Mouse (Mus musculus): ENCODE measurements around the gene Nrarp. TPM values are rescaled to one million over a fixed set of nuclear protein-coding genes. Genes with fewer than 3 reads are reported as not detected.

Gene Nrarp
- polyA plus RNA-seq, 1 experiment from 2014 or later, result 13.6 TPM

GRCm38 (mm10) chr2:25218445-25218844, 37.9 kb downstream of the Nrarp start, which contains the start of gene Fam166a:
Fam166a (plus strand) TSS chr2:25218745.
- no peak within 1 kb of the TSS for H3K4me3 ChIP-seq (ENCODE audit: low read length)
- no peak within 1 kb of the TSS for H3K9ac ChIP-seq (ENCODE audit: low read depth, low read length)
- peaks cover 4% of the 10 kb centered on the region for H3K4me1 ChIP-seq (ENCODE audit: control insufficient read depth, insufficient read depth, low read depth, low read length)
- 0 out of 2 replicates have a peak, but pooled peaks cover 2% of the 10 kb centered on the region for H3K27me3 ChIP-seq (replicated peaks; ENCODE audit: control insufficient read depth, insufficient read depth, low read length)
- no peak within 1 kb of the TSS for H3K27ac ChIP-seq (ENCODE audit: low read depth, low read length)
- no peak for ATAC-seq
- H3K9me3 ChIP-seq (ENCODE audit: control insufficient read depth, low read length), result no peaks in the 10 kb centered on the region
- no peak within 1 kb of the TSS for H3K4me2 ChIP-seq (ENCODE audit: low read length)
- H3K36me3 ChIP-seq (ENCODE audit: control insufficient read depth, insufficient read depth, low read length), result peaks cover 3% of the 10 kb centered on the region; the same call in 1 of the 2 replicates

GRCm38 (mm10) chr2:25221331-25221772, 40.8 kb downstream of the Nrarp start:
- Histone ChIP-seq H3K27ac (ENCODE audit: low read depth, low read length) (no peak overlapping the region), H3K27me3 (replicated peaks; ENCODE audit: control insufficient read depth, insufficient read depth, low read length) (no peaks in the 10 kb centered on the region), H3K4me3 (ENCODE audit: low read length) (no peak overlapping the region), H3K4me2 (ENCODE audit: low read length) (no peak overlapping the region), H3K9me3 (ENCODE audit: control insufficient read depth, low read length) (no peaks in the 10 kb centered on the region), H3K4me1 (ENCODE audit: control insufficient read depth, insufficient read depth, low read depth, low read length) (peaks cover 11% of the 10 kb centered on the region), H3K36me3 (ENCODE audit: control insufficient read depth, insufficient read depth, low read length) (peaks cover 3% of the 10 kb centered on the region; the same call in 1 of the 2 replicates), H3K9ac (ENCODE audit: low read depth, low read length) (no peak overlapping the region)
- 75% methylated on average over 5 of the region's 5 CpGs for WGBS
- ATAC-seq, result no peak

- peak overlapping the region; percentile 91 for H3K4me3 ChIP-seq (ENCODE audit: low read length)
- H3K9me3 ChIP-seq (ENCODE audit: control insufficient read depth, low read length), result no peaks in the 10 kb centered on the region
- no peaks in the 10 kb centered on the region for H3K27me3 ChIP-seq (replicated peaks; ENCODE audit: control insufficient read depth, insufficient read depth, low read length)
- 3% methylated on average over 46 of the region's 53 CpGs for WGBS
- H3K9ac ChIP-seq (ENCODE audit: low read depth, low read length), result peak overlapping the region; percentile 92
- no peak for ATAC-seq
- peak overlapping the region; percentile 92 for H3K27ac ChIP-seq (ENCODE audit: low read depth, low read length)
- H3K4me1 ChIP-seq (ENCODE audit: control insufficient read depth, insufficient read depth, low read depth, low read length), result peaks cover 13% of the 10 kb centered on the region
- peak overlapping the region; percentile 94 for H3K4me2 ChIP-seq (ENCODE audit: low read length)
- H3K36me3 ChIP-seq (ENCODE audit: control insufficient read depth, insufficient read depth, low read length), result peaks cover 3% of the 10 kb centered on the region; the same call in 1 of the 2 replicates
Observed at GRCm38 (mm10) chr2:25223681-25224491, 43.3 kb downstream of the Nrarp start.

GRCm38 (mm10) chr2:25224492-25224765, 43.9 kb downstream of the Nrarp start, which contains the start of gene Tubb4b:
Tubb4b (minus strand) TSS chr2:25224702.
- ATAC-seq, result no peak
- no peaks in the 10 kb centered on the region for H3K9me3 ChIP-seq (ENCODE audit: control insufficient read depth, low read length)
- peaks cover 3% of the 10 kb centered on the region; the same call in 1 of the 2 replicates for H3K36me3 ChIP-seq (ENCODE audit: control insufficient read depth, insufficient read depth, low read length)
- peak within 1 kb of the TSS; percentile 94 for H3K4me2 ChIP-seq (ENCODE audit: low read length)
- no peaks in the 10 kb centered on the region for H3K27me3 ChIP-seq (replicated peaks; ENCODE audit: control insufficient read depth, insufficient read depth, low read length)
- peaks cover 14% of the 10 kb centered on the region for H3K4me1 ChIP-seq (ENCODE audit: control insufficient read depth, insufficient read depth, low read depth, low read length)
- WGBS, result under 1% methylated on average over 17 of the region's 17 CpGs
- peak within 1 kb of the TSS; percentile 92 for H3K9ac ChIP-seq (ENCODE audit: low read depth, low read length)
- H3K27ac ChIP-seq (ENCODE audit: low read depth, low read length), result peak within 1 kb of the TSS; percentile 98
- H3K4me3 ChIP-seq (ENCODE audit: low read length), result peak within 1 kb of the TSS; percentile 91

DNA sequence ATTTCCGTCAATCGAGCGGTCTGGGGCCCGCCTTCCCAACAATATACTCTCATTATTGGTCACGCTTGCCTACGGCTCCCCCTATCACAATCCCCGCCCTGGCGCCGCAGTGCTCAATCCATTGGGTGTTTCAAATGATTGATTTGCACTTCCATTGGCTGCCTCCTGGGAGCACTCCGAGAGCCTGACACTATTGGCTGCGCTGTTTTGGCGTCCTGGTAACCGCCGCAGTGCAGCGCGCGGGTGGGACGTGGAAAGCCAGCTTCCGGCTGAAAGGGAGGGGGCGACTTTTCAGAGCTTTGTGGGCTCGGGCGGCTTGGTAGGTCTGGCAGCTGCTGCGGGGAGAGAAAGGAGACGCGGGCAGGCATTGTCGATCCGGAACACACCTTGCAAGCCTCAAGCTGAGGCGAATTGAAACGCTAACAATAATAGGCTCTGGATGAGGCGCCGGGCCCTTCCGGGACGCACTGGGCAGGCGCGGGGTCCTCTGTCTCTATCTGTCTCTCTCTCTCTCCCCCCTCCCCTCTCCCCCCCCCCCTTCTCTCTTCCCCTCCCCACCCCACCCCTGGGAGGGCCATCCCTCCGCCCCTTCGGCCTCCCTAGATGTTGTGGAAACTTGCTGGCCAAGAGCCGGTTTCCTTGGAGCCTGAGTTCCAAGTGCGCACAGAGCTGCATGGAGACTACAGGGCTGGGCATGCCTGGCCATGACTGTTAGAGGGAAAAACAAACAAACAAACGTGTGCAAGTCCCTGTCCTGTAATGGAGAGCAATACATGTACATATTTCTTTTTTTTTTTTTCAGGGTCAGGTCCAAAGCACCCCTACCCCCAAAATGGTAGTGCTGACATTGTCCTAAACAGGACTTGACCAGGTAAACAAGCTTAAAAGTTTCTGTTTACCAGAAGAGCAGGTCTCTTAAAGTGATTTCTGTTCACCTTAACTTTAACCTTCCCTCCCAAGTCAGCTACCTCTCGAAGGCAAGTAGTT, 44.5 kb downstream of the Nrarp start:
- H3K27me3 ChIP-seq (replicated peaks; ENCODE audit: control insufficient read depth, insufficient read depth, low read length), result no peaks in the 10 kb centered on the region
- WGBS, result 2% methylated on average over 34 of the region's 41 CpGs
- peak overlapping the region; percentile 56 for H3K4me2 ChIP-seq (ENCODE audit: low read length)
- H3K36me3 ChIP-seq (ENCODE audit: control insufficient read depth, insufficient read depth, low read length), result peaks cover 3% of the 10 kb centered on the region; the same call in 1 of the 2 replicates
- peaks cover 14% of the 10 kb centered on the region for H3K4me1 ChIP-seq (ENCODE audit: control insufficient read depth, insufficient read depth, low read depth, low read length)
- peak; percentile 98 for ATAC-seq
- H3K4me3 ChIP-seq (ENCODE audit: low read length), result peak overlapping the region; percentile 57
- H3K27ac ChIP-seq (ENCODE audit: low read depth, low read length), result peak overlapping the region; percentile 98
- H3K9ac ChIP-seq (ENCODE audit: low read depth, low read length), result peak overlapping the region; percentile 79
- no peaks in the 10 kb centered on the region for H3K9me3 ChIP-seq (ENCODE audit: control insufficient read depth, low read length)

DNA sequence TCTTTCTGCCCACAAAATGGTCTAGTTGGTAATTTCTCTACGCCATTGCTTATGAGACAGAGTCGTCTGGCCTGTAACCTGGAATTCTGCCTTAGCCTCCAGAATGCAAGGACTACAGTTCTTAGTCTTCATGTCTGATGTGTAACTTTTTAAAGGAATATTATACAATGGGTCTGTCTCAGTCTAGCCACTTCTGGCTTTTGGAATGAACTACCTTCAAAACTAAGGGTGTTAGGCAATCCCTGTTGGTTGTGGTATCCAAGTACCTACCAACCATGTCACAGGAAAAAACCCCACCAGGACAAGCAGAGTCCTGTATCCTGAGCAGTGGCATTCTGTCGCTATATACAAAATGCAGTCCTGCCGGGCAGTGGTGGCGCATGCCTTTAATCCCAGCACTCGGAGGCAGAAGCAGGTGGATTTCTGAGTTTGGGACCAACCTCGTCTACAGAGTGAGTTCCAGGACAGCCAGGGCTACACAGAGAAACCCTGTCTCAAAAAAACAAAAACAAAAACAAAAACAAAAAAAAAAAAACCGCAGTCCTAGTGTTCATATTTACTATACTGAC, 45.3 kb downstream of the Nrarp start:
- H3K36me3 ChIP-seq (ENCODE audit: control insufficient read depth, insufficient read depth, low read length), result peaks cover 3% of the 10 kb centered on the region; the same call in 1 of the 2 replicates
- H3K9me3 ChIP-seq (ENCODE audit: control insufficient read depth, low read length), result no peaks in the 10 kb centered on the region
- WGBS, result 74% methylated on average over 8 of the region's 8 CpGs
- H3K27me3 ChIP-seq (replicated peaks; ENCODE audit: control insufficient read depth, insufficient read depth, low read length), result no peaks in the 10 kb centered on the region
- no peak overlapping the region for H3K9ac ChIP-seq (ENCODE audit: low read depth, low read length)
- peak overlapping the region; percentile 98 for H3K27ac ChIP-seq (ENCODE audit: low read depth, low read length)
- H3K4me3 ChIP-seq (ENCODE audit: low read length), result no peak overlapping the region
- H3K4me1 ChIP-seq (ENCODE audit: control insufficient read depth, insufficient read depth, low read depth, low read length), result peaks cover 14% of the 10 kb centered on the region
- no peak for ATAC-seq
- H3K4me2 ChIP-seq (ENCODE audit: low read length), result peak overlapping the region; percentile 56; the same call in 1 of the 2 replicates

DNA sequence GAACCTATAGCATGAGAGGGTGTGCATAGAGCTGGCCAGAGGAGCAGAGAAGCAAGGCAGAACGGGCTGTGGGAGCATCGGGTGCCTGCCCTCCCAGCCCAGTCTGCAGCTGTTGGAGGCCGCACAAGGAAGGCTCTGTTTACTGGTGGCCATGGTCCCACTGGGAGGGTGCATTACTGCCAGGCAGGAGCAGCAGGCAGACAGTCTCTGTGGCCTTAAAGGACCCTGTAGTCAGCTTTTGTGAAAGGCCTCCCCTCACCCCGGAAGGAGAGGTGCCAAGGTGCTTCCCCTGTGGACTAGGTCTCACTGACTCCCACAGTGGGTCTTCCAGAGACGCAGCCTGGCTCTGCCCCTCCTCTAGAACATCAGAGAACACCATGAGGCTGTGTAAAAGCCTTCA, 46.3 kb downstream of the Nrarp start:
- no peak for ATAC-seq
- no peaks in the 10 kb centered on the region for H3K9me3 ChIP-seq (ENCODE audit: control insufficient read depth, low read length)
- H3K4me2 ChIP-seq (ENCODE audit: low read length), result no peak overlapping the region
- peaks cover 14% of the 10 kb centered on the region for H3K4me1 ChIP-seq (ENCODE audit: control insufficient read depth, insufficient read depth, low read depth, low read length)
- 77% methylated on average over 5 of the region's 5 CpGs for WGBS
- no peaks in the 10 kb centered on the region for H3K27me3 ChIP-seq (replicated peaks; ENCODE audit: control insufficient read depth, insufficient read depth, low read length)
- H3K27ac ChIP-seq (ENCODE audit: low read depth, low read length), result no peak overlapping the region
- H3K4me3 ChIP-seq (ENCODE audit: low read length), result no peak overlapping the region
- H3K36me3 ChIP-seq (ENCODE audit: control insufficient read depth, insufficient read depth, low read length), result 0 out of 2 replicates have a peak, but pooled peaks cover under 1% of the 10 kb centered on the region
- H3K9ac ChIP-seq (ENCODE audit: low read depth, low read length), result no peak overlapping the region

DNA sequence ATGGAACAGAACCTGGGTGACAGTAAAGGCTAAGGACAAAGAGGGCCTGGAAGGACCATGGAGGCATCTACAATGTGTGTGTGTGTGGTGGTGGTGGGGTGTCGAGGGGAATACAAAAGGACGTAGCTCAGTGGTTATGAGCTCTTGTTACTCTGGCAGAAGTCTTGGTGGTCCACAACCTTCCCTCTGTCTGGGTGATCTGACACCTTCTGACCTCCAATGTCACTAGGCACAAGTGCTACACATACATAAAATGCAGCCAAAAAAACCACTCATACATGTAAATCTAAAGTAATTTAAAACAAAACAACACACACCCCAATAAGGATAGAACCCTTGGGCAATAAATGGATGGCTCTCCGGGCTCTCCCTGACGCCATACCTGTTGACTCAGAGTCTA, 46.8 kb downstream of the Nrarp start:
- Histone ChIP-seq H3K9me3 (ENCODE audit: control insufficient read depth, low read length) (no peaks in the 10 kb centered on the region), H3K36me3 (ENCODE audit: control insufficient read depth, insufficient read depth, low read length) (no peaks in the 10 kb centered on the region), H3K4me2 (ENCODE audit: low read length) (no peak overlapping the region), H3K27me3 (replicated peaks; ENCODE audit: control insufficient read depth, insufficient read depth, low read length) (no peaks in the 10 kb centered on the region), H3K27ac (ENCODE audit: low read depth, low read length) (no peak overlapping the region), H3K4me1 (ENCODE audit: control insufficient read depth, insufficient read depth, low read depth, low read length) (peaks cover 14% of the 10 kb centered on the region), H3K9ac (ENCODE audit: low read depth, low read length) (no peak overlapping the region), H3K4me3 (ENCODE audit: low read length) (no peak overlapping the region)
- 89% methylated on average over 4 of the region's 4 CpGs for WGBS
- no peak for ATAC-seq
